Mouse (Mus musculus) ES-E14 (cell line): ENCODE measurements at regions not wholly inside any gene's neighbourhood (a gene's known extent, or its start where the extent isn't known, plus 50 kb on each side); places are given as distances from the start of the nearest gene placed in this dataset.

ENCODE experiments used
- CHD2 ChIP-seq: IDR thresholded peaks from 2 replicates; pipeline ENCODE4 v1.6.1; 2014; ENCODE audit warnings: mild to moderate bottlenecking, low read depth, low read length, inconsistent platforms
- HCFC1 ChIP-seq: IDR thresholded peaks from 2 replicates; pipeline ENCODE4 v1.6.1; 2012; ENCODE audit warnings: low read length, inconsistent platforms, borderline replicate concordance; ENCODE audit not compliant: insufficient read depth
- MAFK ChIP-seq: IDR thresholded peaks from 2 replicates; pipeline ENCODE4 v1.6.1; 2014; ENCODE audit warnings: mild to moderate bottlenecking, low read depth, low read length, inconsistent platforms; ENCODE audit not compliant: insufficient read depth
- ZC3H11A ChIP-seq: IDR thresholded peaks from 2 replicates; pipeline ENCODE4 v1.6.1; 2012; ENCODE audit warnings: low read depth, mild to moderate bottlenecking, inconsistent platforms, low read length, borderline replicate concordance
- ZNF384 ChIP-seq: IDR thresholded peaks from 2 replicates; pipeline ENCODE4 v1.6.1; 2012; ENCODE audit warnings: low read depth, low read length, inconsistent platforms

- TF ChIP-seq ZNF384 (no peak), MAFK (no peak), ZC3H11A (no peak), CHD2 (no peak), HCFC1 (no peak)
Observed at GRCm38 (mm10) chr8:55680436-55680835, 226.3 kb downstream of the Adam29 start.
